Mouse (Mus musculus) mouse trophoblast stem cell (cell line): ENCODE measurements at regions not wholly inside any gene's neighbourhood (a gene's known extent, or its start where the extent isn't known, plus 50 kb on each side); places are given as distances from the start of the nearest gene placed in this dataset.

Source experiments
- in situ Hi-C, 2 experiments: fragments of 300-500 bp; cut with MseI, MboI; formaldehyde crosslinking; loops; 2 replicates in 1 of 2; 3 replicates in 1 of 2; pipeline ENCODE4 v1.15.1; 2025

DNA sequence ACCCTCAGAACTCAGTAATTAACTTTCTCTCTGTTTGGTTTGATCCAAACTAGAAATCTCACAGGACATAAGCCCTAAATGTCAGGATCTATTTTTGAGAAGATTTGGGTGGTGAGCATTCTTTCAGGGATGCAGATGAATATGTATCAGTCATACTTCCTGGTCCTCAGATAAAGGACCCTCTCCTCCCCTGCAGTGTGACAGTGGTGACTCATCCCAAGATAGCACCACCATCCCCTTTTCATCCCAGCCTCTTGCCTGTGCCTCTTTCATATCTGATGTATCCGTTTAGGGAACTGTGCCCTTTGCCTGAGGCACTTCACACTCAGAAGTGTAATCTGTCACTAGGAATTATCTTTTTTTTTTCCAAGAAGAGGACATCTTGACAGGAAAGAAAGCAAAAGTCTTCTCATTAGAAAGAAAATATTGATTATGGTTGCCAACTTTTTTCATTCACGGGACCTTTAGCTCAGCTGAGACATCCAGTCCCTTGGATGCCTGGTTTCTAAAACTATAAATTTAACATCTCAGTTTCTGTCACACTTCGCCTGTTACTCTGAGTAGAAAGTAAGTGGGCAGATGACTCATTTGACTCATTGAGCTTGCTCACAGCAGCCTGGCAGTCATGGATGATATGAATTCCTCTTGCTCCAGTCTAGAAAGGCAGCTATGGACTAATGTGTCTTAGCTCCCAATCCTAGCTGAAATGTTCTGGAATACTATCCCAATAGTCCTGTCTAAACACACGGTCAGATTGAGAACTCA lies 284.1 kb upstream of the Mctp2 start:
- in situ Hi-C loops, result no loop called here

DNA sequence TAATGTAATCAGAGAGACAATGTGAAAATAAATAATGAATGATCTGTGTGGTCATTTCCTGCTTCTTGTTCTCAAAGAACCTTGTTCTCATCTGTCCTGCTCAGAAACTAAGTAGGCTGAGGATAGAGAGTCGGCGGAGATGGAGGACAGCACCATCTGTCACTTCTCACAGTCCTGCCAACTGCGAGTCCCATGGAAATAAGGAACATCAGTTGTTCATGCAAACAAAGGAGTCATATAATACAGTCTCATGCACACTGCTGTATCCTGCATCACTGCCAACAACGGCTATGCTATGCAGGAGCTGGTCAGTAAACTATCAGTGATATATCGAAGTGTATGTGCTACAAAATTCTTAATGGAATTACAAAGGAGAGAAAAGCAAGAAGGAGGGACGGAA lies 285.7 kb upstream of the Mctp2 start:
- in situ Hi-C loops, result no loop called here

DNA sequence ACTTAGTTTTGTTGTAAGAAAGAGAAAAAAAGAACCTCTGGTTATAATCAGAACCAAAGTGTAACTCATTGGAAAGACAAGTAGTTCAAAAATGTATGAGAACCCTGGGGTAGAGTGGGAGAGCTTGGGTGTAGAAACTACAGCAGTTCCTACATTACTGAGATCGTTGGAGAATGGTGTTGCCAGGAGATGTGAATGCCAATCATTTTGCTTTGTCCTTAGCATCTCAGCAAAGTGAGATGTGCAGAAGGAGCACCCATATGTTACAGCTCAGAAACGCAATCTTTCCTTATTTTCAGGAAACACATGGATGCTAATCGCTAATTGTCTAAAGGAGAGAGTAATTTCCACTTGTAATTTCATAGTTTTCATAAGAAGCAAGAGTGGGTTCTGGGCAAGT lies 286.2 kb upstream of the Mctp2 start:
- in situ Hi-C loops, result no loop called here

DNA sequence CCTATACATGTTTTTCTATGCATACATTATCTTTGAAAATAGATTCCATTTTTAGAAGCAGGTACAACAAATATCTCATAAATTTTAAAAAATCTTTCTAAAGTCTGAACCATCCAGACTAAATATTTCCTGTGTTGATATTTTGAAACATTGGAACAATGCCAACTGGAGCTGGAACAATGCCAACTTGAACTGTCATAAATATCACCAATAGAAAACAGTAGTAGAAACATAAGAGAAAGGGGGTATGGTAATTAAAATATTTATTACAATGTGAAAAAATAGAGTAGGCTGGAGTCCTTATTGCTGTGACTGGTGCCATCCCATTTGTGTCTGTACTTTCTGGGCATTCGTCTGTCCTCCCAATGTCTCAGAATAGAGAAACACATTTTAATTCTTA lies 286.9 kb upstream of the Mctp2 start:
- in situ Hi-C loops, result no loop called here

DNA sequence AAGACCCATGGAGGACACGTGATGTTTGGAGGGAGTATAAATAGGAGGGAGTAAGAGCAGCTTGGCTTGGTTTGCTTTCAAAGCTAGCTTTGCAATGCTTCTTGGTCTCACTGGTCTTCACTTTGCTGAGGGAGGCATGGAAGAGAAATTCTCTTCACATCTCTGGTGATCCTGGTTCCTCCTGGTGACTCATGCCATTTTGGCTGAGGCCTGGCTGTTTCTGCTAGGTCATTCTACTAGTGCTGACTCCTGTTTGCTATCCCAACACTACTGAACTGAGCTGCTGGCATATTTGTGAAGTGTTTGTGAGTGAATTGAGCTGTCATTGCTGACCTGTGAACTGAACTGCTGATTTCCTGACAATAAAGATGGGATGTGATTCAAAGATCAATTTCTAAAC lies 288.3 kb upstream of the Mctp2 start:
- in situ Hi-C loops, result no loop called here

DNA sequence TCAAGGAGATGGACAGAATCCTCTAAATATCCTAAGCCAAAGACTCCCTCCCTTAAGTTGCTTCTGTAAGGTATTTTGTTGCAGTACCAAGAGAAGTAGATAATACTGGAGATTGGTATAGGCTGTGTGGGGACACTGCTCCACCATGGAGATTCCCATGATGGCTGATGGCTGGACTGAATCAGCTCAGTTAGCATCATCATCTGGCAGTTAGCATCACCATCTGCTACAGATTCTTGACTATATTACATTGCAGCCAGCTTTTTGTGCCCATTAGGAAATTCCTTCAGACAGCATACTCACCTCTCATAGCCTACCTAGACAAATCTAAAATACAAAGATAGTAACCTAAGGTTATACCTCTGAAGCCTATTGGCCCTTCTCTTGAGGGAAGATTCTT lies 290.6 kb upstream of the Mctp2 start:
- in situ Hi-C loops, result no loop called here

DNA sequence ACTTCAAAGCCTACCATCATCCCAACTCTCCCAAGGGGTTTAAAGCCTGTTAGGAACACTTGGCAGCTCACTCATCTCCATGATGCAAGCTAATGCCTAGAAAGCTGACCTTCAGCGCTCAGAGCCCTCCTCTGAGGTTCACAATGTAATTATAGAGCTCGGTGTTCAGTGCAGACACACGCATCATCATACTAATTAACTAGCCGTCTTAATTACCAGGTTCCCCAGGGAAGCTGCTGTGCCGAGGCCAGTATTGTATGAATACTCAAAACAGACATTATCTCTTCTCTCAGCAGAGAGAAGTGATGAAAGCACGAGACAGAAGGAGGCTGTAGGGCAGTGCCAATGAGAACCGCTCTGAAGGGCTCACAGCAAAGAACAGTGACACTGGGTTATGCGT lies 295.5 kb upstream of the Mctp2 start:
- in situ Hi-C loops, result no loop called here

DNA sequence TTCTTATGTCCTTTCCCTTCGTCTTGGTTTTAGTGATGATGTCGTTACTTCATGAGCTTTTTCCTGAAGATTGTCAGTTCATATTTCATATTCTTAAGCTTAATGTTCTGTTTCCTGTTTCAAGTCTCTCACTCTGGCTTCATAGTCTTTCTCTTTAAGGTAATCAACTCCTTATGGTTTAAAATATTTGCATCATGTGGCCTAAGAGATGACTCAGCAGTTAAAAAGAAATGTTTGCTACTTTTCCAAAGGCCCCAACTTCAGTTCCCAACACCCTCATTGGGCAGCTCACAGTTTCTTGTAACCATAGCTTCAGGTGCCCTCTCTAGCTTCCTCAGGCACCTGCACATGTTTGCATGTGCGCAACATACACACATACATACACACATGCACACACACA lies 303.4 kb upstream of the Mctp2 start:
- in situ Hi-C loops, result no loop called here

DNA sequence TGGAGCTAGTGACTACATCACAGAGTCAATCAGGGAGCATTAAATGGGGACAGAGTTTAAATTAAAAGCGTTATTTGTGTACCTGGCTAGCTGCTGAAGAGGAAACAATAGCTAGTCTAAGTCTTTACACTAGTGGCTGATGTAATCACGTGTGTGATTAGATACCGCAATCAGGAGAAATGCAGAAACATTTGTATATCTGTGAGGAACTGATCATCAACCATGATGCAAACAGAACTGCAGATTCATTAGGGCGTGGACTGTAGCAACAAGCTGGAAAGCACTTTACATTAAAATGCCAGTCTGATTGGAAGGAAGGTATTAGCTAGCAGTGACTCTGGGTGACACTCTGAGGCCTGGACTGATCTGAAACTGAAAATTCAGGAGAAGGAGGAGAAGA lies 308.8 kb upstream of the Mctp2 start:
- in situ Hi-C loops, result no loop called here

DNA sequence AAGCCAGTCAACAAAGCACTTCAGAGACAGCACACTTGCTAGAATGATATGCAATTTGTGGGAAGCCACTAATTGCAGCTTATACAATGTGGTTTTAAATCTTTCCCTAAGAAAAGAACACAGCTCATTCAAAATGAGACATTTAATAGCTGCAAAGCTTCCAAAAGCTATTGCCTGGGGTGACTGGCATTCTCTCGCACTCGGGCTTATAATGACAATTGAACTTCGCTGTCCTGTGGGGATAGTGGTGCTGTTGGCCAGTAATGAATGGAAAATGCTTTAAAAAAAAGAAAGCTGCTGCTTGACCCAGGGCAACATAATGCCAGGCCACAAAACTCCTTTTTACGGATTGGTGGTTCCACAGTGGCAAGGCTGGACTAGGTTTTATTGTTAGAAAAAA lies 321.0 kb upstream of the Mctp2 start:
- in situ Hi-C loops, result no loop called here

DNA sequence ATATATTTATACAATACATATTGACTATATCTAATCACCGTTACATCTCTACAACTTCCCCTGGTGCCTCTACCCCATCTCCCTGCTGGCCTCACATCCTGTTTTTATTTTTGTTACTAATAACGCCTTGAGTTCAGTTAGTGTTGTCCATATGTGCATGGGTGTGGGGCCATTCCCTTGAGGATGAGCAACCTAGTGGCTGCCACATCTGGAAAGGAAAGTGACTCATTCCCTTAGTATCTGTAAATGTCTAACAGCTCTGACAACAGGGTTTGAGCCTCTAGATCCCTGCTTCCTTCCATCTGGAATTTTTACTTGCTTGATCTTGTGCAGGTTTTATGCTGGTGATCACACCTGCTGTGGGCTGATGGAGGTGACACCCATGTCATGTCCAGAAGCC lies 333.2 kb upstream of the Mctp2 start:
- in situ Hi-C loops, result no loop called here

DNA sequence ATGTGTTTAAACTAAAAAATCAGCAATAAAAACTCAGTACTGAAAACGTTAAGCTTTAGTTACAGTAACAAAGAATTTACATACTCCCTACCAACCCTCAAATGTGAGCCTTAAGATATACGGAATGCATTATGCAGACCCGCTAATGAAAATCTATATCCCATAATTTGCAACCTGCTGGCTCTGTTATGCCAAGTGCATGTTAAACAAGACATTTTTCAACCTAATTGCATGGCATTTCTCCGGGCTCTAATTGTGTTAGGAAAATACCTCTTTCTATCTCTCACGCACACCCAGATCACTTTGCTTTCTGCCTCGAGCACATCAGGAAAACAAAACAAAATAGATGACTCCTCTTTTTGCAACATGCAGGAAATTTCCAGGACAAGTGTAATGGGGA lies 368.6 kb upstream of the Mctp2 start:
- in situ Hi-C loops, result no loop called here

DNA sequence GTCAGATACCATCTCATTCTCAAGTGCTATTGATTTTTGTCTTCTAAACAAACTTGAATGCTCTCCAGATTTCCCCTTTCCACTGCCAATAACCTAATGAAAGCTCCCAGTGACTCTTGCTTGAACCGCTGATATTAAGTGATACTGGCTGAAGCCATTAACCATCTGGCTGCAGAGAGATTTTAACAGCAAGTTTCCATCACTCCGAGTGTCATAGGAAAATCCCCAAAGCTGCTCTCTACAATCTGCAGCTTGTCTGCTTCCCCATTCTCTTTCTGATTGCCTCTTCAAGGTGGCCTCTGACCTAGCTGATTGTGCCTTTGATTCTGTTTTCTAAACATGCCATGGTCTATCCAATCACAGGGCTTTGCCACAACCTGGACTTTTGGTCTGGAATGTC lies 379.4 kb upstream of the Mctp2 start:
- in situ Hi-C loops, result no loop called here

DNA sequence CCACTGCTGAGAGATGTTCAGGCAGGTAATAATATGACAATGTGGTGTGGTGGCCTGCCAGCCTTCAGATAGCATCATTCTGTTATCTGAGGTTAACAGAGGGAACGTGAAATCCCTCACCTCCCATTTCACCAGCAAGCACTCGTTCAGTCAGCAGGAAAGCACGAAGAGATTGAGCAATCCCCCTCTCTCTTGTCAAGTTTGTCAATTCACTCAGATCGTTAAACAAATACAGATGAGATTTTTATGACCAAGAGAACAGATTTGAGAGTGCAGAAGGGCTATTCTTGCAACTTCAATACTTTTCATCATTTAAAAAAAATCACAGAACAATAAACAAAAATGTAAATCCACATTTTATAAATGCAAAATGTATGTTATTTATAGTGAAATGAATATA lies 380.9 kb upstream of the Mctp2 start:
- in situ Hi-C loops, result no loop called here

DNA sequence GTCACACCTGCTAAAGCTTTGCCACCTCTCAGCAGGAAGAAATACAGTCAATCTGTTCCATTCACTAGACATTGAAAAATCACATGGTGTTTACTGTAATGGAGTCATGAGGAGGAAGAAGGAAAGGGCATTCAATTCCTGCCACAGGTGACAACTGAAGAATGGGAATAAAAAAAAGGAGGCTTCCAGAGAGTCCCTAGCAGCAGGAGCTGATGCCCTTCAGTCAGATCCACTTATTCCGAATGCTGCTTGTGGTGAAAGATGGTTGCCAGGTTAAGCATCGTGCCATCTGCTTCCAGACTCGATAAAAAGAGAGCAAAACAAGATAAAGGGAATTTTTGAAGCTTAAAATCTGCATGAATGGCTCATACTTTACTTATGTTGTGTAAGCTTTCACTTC lies 385.0 kb upstream of the Mctp2 start:
- in situ Hi-C loops, result no loop called here

DNA sequence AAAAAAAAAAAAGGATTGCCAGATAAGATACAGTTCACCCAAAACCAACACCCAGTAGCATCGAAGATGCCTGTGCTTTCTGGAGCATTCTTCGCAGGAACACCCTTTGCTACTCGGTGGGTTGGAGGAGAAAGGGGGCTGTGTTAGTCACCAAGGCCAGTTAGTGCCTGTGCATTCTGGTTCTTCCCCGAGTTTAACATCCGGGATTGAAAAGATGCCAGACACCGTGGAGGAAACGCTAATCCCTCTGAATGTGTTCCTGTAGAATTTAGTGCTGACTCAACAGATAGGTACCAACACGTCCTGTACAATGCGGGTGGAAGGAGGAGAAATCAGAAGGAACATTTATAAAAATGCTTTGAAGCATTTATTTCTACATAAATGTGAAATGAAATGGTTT lies 385.5 kb upstream of the Mctp2 start:
- in situ Hi-C loops, result no loop called here

DNA sequence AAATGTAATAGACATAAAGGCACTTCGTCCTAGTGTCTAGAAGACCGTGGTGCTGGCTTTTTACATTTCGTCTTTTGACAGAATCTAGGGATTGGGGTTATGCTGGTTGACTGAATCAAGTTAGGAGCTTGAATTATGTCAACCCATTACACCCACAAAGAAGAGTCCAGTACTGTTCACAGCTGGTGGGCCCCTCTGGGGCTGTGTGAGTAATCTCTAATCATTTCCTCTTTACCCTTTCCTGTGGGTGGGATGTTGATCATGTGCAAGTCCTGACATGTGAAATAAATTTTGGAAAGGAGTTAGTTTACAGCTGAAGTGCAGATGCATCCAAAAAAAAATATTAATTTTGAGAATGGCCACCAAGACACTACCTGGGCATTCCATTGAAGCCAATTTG lies 390.3 kb upstream of the Mctp2 start:
- in situ Hi-C loops, result no loop called here

DNA sequence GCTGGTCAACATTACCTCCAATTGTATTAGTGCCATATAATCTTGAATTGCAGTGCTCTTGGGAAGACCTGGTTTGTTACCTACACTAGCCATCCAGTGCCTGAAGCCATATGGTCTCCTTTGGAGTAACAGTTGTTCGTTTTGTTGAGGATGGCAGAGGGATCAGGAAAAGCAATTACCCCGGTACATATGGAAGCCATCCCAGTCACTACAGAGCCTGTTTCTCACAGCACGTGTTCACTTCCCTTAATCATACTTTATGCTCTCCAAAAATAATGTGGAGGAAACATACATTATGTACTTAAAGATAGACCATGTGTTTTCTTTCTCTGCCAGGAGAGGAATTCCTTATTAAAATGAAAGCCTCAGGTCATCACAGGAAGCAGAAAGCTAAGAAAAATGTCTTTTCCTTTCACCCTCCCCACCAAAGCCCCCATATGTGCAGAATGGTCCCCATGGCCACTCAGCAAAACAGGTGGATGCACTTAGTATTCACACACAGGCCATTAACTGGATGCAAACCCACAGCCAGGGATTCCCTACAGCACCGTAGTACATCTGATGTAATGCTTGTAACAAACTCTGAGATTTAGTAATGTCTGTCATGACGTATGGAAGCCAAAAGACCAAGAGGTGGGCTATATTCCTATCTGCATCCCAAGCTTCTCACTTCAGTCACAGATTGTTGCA lies 397.4 kb upstream of the Mctp2 start:
- in situ Hi-C loops, result no loop called here

DNA sequence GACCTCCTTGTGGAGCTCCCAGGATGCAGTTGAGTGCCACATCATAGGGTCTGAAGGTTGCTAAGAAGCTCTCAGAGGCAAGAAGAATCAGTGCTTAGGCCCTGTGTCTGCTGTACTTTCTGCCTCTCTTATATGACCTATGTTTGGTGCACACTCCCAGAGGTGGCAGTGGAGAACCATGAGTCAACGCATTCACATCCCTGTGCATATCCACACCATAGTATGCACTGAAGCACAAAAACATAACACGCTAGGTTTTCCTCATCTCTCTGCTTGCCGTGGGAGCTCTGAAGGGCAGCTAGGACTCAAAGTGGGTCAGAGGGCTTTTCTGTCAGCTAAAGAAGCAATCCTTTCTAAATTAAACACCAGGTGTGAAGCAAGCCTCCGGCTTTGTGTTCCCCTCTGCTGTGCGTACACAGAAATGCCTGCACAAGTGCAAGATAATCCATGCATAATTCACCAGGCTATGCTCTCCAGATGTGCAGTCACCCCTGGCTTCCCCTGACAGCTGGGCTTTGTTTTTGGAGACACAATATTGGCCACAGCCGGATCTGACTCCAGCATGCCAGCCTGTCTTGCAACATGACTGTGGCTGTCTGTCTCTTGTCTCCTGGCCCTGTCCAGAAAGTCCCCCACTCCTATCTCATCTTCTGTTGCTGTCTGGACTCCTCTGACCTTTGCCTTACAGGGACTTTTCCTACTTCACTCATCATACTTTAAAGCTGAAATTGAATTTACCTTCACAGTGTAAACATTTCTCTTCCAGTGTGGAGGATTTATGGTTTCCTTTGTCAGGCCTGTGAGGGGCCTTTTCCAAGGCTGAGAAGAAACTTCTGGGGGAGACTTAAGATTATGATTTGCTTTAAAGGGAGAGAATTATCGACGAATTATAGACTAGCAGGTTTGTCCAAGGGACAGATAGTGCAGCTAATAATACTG lies 405.1 kb upstream of the Mctp2 start:
- in situ Hi-C loops, result no loop called here

DNA sequence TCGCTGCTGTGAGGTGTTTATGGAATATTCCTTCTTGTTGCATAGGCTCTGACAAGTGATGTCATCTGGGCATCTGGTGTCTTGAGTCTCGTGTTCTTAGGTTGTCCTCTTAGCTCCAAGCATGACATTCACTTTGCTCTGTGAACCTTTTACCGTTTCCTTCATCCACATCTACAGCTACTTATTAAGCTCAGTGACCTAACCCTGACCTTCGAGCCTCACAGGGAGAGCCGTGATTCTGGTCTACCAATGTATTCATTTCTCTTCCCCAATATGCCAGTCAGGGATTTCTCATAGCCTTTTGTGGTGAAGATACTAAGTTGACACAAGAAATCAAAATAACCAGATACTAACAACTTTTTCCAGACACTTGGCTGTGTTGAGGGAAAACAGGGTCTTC lies 409.0 kb upstream of the Mctp2 start:
- in situ Hi-C loops, result no loop called here

DNA sequence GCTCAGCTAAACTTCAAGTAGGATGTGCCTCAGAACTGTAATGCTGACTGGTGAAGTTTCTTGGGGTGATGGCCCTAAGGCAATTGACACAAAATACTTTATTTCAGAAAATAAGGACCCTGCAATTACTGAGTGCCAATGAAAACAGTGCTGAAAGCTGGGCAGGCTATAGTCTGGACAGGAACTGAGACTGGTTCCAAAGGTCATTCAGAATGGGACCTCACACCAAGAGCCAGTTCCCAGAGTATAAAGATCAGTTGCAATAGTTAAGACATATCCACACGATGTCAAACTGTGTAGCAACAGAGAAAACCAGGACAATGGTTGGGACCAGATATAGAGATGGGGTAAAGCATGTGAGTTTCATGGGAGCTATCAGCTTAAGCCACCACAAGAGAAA lies 409.6 kb upstream of the Mctp2 start:
- in situ Hi-C loops, result no loop called here

DNA sequence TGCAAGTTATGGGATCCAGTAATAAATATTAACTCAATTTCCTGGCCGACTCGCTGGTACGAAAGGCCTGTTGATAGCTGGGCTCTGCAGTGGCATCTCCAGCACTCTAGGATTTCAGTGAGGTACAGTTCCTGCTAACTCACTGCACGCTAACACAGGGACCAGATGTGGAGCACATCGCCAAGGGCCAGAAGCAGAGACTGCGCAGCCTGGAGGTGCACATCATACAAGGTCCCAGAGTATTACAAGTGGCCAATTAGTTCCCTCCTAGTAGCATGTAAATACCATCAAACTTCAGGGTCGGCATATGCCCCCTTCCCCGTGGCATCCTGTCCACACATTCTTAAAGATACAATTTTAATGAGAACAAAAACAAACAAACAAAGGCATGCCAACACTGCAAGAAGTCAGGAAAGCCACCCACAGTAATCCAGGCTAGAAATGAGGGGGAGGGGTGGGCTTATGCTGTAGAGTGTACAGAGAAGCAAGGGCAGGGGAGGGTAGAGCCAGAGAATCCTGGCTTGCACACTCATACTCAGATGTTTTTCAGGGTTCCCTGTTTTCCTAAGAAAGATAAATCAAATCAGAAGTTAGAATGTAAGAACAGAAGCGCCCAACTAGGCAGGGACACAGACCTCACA lies 419.9 kb upstream of the Mctp2 start:
- in situ Hi-C loops, result no loop called here
